Mouse (Mus musculus) heart, embryonic 14.5 days (tissue): Measurements from ENCODE around the gene Acot7. TPM values are rescaled to one million over a fixed set of nuclear protein-coding genes. Genes with fewer than 3 reads are reported as not detected.
A peak's percentile ranks its signal among the peaks of the same experiment; 100 is the strongest.

Experiments used
- ATAC-seq: fragments of 200-750 bp; cut with Nextera tagmentation; 2 replicates; pipeline ENCODE4 v1.8.0; 2017; ENCODE audit warnings: low read depth, moderate TSS enrichment; ENCODE audit not compliant: insufficient number of reproducible peaks, insufficient read depth, low FRiP score
- H3K27ac ChIP-seq, 2 experiments: fragments of 200-500 bp in 1 of 2; fragments of 300-500 bp in 1 of 2; sonication (generic) in 1 of 2; replicated peaks in 1 of 2; 2 replicates each; pipeline ENCODE4 v1.5.1; 2012 to 2014; ENCODE audit warnings: low read depth in 2 of 2, low read length in 2 of 2, control low read depth in 1 of 2, mild to moderate bottlenecking in 1 of 2, mixed read lengths in 1 of 2; ENCODE audit not compliant: control insufficient read depth in 1 of 2, insufficient read depth in 1 of 2
- H3K27me3 ChIP-seq: fragments of 300-500 bp; sonication (generic); 2 replicates; pipeline ENCODE4 v1.6.1; 2014; ENCODE audit warnings: mild to moderate bottlenecking, low read length, control low read depth; ENCODE audit not compliant: control insufficient read depth, insufficient read depth
- H3K36me3 ChIP-seq: fragments of 300-500 bp; sonication (generic); 2 replicates; pipeline ENCODE4 v1.6.1; 2014; ENCODE audit warnings: mild to moderate bottlenecking, control low read depth, low read length, mixed read lengths; ENCODE audit not compliant: control insufficient read depth, insufficient read depth
- H3K4me1 ChIP-seq, 2 experiments: fragments of 200-500 bp in 1 of 2; fragments of 300-500 bp in 1 of 2; sonication (generic) in 1 of 2; 2 replicates each; pipeline ENCODE4 v1.6.1; 2012 to 2014; ENCODE audit warnings: low read length in 2 of 2, control low read depth in 1 of 2, mixed read lengths in 1 of 2; ENCODE audit not compliant: control insufficient read depth in 2 of 2, insufficient read depth in 2 of 2
- H3K4me2 ChIP-seq: fragments of 300-500 bp; sonication (generic); 2 replicates; pipeline ENCODE4 v1.6.1; 2014; ENCODE audit warnings: mild to moderate bottlenecking, low read length
- H3K4me3 ChIP-seq, 2 experiments: fragments of 200-500 bp in 1 of 2; fragments of 300-500 bp in 1 of 2; sonication (generic) in 1 of 2; 2 replicates each; pipeline ENCODE4 v1.5.1; 2012 to 2014; ENCODE audit warnings: low read length in 2 of 2, mild to moderate bottlenecking in 2 of 2, control low read depth in 1 of 2, low read depth in 1 of 2, moderate library complexity in 1 of 2; ENCODE audit not compliant: control insufficient read depth in 1 of 2, insufficient read depth in 1 of 2
- H3K9ac ChIP-seq: fragments of 300-500 bp; sonication (generic); 2 replicates; pipeline ENCODE4 v1.6.1; 2014; ENCODE audit warnings: mild to moderate bottlenecking, low read length
- H3K9me3 ChIP-seq: fragments of 300-500 bp; sonication (generic); 2 replicates; pipeline ENCODE4 v1.6.1; 2016; ENCODE audit warnings: low read length, control low read depth; ENCODE audit not compliant: control insufficient read depth
- WGBS: fragments of 180-500 bp; shearing (Covaris S2); extraction: QIAGEN DNeasy Blood & Tissue Kit; methylation state at CpG from one replicate; pipeline ENCODE4 v1.1.7; 2014; 5-methylcytosine and 5-hydroxymethylcytosine counted together
- polyA plus RNA-seq: library from polyadenylated mRNA; unstranded; fragments of >200 nt; fragmentation: Nextera tagmentation; extraction: Ambion mirVana; gene quantifications from 2 replicates; pipeline ENCODE4 v1.2.1, GENCODE M21; 2014

Gene Acot7
- polyA plus RNA-seq, 1 experiment from 2014 or later: 72.9 TPM

DNA sequence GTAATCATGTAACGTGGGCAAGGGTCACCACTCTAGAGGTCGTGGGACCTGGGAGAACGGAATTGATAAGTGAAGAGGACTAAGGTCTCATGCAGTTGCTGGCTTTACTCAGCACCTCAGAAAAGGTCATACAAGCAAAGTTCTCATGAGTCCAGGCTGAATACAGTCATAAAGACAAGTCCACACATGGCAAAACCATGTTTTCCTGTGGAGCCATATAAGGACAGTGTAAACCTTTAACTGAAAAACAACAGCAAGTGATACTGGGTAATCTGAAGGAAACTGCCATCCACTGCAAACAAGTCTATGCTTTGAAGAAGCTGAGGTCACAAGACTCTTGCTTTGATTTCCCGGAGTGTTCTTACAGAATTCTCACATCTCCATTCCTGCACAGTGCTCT, 11.8 kb downstream of the Acot7 start:
- no peaks in the 10 kb centered on the region for H3K27me3 ChIP-seq
- H3K36me3 ChIP-seq: no peaks in the 10 kb centered on the region
- 0 out of 2 replicates have a peak overlapping the region, but pooled peaks have one; percentile 25 for H3K9ac ChIP-seq
- WGBS: 50% methylated on average over 4 of the region's 4 CpGs
- no peak overlapping the region for H3K4me3 ChIP-seq
- H3K9me3 ChIP-seq: no peaks in the 10 kb centered on the region
- ATAC-seq: no peak
- H3K4me2 ChIP-seq: no peak overlapping the region
- peak overlapping the region; percentile 35 to 57; a peak in 2 of 4 replicates for H3K27ac ChIP-seq
- peaks cover 37 to 55% of the 10 kb centered on the region in 2 experiments for H3K4me1 ChIP-seq

DNA sequence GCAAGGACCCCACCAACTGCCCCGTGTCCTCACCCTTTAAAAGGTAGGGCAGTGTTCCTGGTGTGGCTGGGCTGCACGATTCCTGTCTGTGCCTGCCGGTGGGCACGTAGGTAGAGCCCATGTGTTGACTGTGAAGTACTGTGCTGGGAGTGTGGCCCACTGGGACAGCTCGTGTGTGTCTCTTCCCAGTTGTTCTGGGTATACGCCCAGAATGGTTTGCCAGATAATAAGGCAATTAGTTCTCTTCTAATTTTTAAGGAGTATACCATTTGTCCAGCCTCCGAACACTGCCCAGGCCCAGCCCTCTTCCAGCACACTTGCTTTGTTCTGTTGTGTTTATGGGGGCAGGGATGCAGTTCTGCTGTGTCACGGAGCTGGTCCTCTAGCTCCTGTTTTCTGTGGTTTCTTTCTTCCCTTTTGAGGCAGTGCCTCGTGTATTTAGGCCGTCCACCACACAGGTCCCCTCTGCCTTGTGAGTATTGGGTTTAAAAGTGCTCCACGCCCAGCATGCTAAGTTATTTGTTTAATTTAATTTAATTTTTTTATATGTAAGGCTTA, 12.2 kb downstream of the Acot7 start:
- Histone ChIP-seq H3K36me3 (no peaks in the 10 kb centered on the region), H3K4me1 (peaks cover 33 to 50% of the 10 kb centered on the region in 2 experiments), H3K4me2 (0 out of 2 replicates have a peak overlapping the region, but pooled peaks have one; percentile 1), H3K4me3 (no peak overlapping the region), H3K27ac (peak overlapping the region; percentile 35 to 57), H3K9ac (no peak overlapping the region), H3K9me3 (no peaks in the 10 kb centered on the region), H3K27me3 (no peaks in the 10 kb centered on the region)
- ATAC-seq: no peak
- 70% methylated on average over 11 of the region's 11 CpGs for WGBS

DNA sequence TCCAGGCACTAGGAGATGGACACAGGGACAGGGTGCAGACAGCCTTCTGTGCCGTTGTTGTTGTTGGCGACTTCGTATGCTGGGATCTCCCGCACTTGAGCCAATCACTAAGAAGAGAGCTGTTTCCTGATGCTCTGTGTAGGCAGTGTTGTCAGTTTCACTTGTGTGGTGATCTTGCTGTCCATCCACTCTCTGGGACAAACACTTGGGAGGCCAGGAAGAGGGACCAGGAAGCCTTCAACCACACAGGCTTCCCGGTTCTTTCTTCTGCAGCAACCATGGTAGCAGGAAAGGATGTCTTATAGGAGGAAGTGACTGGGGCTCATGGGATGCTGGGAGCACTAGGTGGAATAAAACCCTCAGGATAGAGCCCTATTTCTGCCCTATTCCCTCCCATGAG, 12.8 kb downstream of the Acot7 start:
- Histone ChIP-seq H3K4me3 (no peak overlapping the region), H3K4me1 (peaks cover 29 to 45% of the 10 kb centered on the region in 2 experiments), H3K27ac (peak overlapping the region; percentile 36 to 57), H3K27me3 (no peaks in the 10 kb centered on the region), H3K36me3 (no peaks in the 10 kb centered on the region), H3K9ac (peak overlapping the region; percentile 50; the same call in 1 of the 2 replicates), H3K9me3 (no peaks in the 10 kb centered on the region), H3K4me2 (0 out of 2 replicates have a peak overlapping the region, but pooled peaks have one; percentile 16)
- no peak for ATAC-seq
- 47% methylated on average over 5 of the region's 5 CpGs for WGBS

DNA sequence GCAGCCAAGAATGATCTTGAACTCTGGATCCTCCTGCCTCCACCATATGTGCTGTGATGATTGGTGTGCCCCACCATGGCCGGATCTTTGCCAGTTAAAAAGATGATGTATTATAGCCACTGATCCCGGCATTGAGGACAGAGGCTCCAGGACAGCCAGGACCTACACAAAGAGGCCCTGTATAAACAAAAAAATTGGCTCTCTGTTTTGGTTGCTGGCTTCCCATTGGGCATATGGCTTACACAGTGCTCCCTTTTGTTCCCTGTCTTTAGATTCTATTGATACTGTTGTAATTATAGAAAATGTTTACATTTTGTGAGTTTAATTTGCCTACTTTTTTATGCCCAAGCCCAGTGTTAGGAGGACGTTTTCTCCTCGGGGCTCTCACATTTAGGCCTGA, 14.6 kb downstream of the Acot7 start:
- 79% methylated on average over 4 of the region's 4 CpGs for WGBS
- Histone ChIP-seq H3K4me1 (peaks cover 13 to 28% of the 10 kb centered on the region in 2 experiments), H3K9me3 (no peaks in the 10 kb centered on the region), H3K36me3 (no peaks in the 10 kb centered on the region), H3K27ac (no peak overlapping the region), H3K27me3 (no peaks in the 10 kb centered on the region), H3K4me2 (no peak overlapping the region), H3K4me3 (no peak overlapping the region), H3K9ac (no peak overlapping the region)
- ATAC-seq: no peak

DNA sequence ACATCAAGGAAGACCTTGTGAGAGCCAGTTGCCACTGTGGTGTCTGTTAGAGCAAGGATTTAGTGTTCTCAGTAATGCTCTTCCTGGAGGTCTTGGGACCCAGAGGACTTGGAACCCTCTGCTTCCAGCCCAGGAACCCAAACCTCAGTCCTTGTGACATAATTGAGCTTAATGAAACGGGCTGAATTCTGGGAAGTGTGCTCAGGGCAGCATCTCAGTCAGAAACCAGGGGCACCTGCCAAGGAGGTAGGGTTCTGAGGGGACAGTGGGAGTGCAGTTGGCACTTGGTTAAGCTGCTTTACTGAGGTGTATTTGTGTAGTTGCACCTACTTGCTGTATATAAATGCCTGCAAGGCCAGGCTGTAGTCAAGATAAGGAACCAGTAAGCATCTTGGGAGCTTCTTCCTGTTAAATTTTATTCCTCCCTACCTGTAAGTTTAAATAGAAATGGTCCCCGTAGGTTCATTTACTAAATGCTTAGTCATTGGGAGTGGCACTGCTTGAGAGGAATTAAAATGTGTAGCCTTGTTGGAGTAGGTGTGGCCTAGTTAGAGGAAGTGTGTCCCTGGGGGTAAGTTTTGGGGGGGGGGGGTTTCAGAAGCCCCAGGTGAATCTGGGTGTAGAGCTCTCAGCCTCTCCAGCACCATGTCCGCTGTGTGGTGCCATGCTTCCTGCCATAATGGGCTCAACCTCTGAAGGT, 16.7 kb downstream of the Acot7 start:
- 86% methylated on average over 3 of the region's 3 CpGs for WGBS
- Histone ChIP-seq H3K9me3 (no peaks in the 10 kb centered on the region), H3K27me3 (no peaks in the 10 kb centered on the region), H3K4me1 (peaks cover 8 to 20% of the 10 kb centered on the region in 2 experiments; a peak in 3 of 4 replicates), H3K36me3 (no peaks in the 10 kb centered on the region), H3K4me3 (no peak overlapping the region), H3K27ac (no peak overlapping the region), H3K4me2 (no peak overlapping the region), H3K9ac (no peak overlapping the region)
- no peak for ATAC-seq

DNA sequence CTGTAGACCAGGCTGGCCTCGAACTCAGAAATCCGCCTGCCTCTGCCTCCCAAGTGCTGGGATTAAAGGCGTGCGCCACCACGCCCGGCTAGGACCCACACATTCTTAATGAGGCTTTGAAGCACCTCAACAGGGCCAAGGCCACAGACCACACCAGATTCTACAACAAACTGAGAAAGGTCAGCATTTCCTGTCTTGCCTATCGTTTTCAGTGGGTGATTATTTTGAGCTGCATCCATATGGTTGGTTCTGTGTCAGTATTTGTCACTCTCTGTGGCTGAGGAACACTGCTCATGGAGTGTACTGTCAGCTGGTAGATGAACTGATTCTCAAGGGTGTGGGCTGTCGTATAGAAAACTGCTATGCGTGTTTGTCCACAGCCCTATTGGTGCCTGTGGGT, 18.3 kb downstream of the Acot7 start:
- Histone ChIP-seq H3K9ac (no peak overlapping the region), H3K4me3 (no peak overlapping the region), H3K27me3 (no peaks in the 10 kb centered on the region), H3K36me3 (no peaks in the 10 kb centered on the region), H3K4me1 (peaks cover 6 to 15% of the 10 kb centered on the region in 2 experiments), H3K9me3 (no peaks in the 10 kb centered on the region), H3K27ac (no peak overlapping the region), H3K4me2 (no peak overlapping the region)
- ATAC-seq: no peak
- WGBS: 87% methylated on average over 7 of the region's 9 CpGs

DNA sequence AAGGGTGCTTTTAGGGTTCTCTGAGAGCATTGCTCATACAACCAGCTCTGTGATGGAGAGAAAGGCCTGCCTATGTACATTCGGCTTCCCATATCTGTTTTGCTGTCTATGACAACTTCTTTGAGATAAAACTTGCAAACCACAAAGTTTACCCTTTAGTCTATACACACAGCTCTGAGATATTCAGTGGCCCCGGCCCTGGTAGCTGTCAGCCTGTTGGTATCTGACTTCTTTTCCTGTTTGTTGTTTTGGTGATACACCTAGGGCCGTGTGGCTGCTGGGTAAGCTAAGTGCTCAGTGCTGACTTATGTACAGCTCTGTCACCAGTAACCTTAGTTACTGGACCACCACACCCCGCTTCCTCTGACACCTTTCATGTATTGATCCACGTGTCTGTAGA, 19.6 kb downstream of the Acot7 start:
- ATAC-seq: no peak
- Histone ChIP-seq H3K4me2 (no peak overlapping the region), H3K27me3 (no peaks in the 10 kb centered on the region), H3K4me3 (no peak overlapping the region), H3K36me3 (no peaks in the 10 kb centered on the region), H3K9ac (no peak overlapping the region), H3K9me3 (no peaks in the 10 kb centered on the region), H3K4me1 (peaks cover 16 to 27% of the 10 kb centered on the region in 2 experiments), H3K27ac (no peak overlapping the region)
- WGBS: 65% methylated on average over 5 of the region's 5 CpGs
